Mouse (Mus musculus): ENCODE data around the gene Mrpl12. TPM values are rescaled to one million over a fixed set of nuclear protein-coding genes. Genes with fewer than 3 reads are reported as not detected.
"Not testable (repeated sequence)": the region's sequence is repeated elsewhere in the genome, so short reads cannot be mapped to it uniquely, and the experiment has no call there.

Mrpl12 gene
- polyA plus RNA-seq, 1 experiment from 2014 or later, result 176 TPM

- Histone ChIP-seq H3K27ac (ENCODE audit: low read length) (no peak overlapping the region), H3K4me2 (replicated peaks; ENCODE audit: low read depth, low read length) (no peak overlapping the region), H3K27me3 (ENCODE audit: insufficient read depth, low read length) (no peaks in the 10 kb centered on the region), H3K9ac (replicated peaks; ENCODE audit: low read length) (no peak overlapping the region), H3K4me3 (ENCODE audit: low read length) (no peak overlapping the region), H3K9me3 (ENCODE audit: low read length) (no peaks in the 10 kb centered on the region), H3K4me1 (ENCODE audit: insufficient read depth, low read length) (peaks cover 5% of the 10 kb centered on the region; the same call in 1 of the 2 replicates), H3K36me3 (ENCODE audit: insufficient read depth, low read length) (peaks cover 17% of the 10 kb centered on the region)
- WGBS, result 79% methylated on average over 4 of the region's 4 CpGs
- no peak for ATAC-seq (ENCODE audit: low FRiP score, low TSS enrichment)
These were observed 17.3 kb downstream of the Mrpl12 start for GRCm38 (mm10) chr11:120501701-120502100.

DNA sequence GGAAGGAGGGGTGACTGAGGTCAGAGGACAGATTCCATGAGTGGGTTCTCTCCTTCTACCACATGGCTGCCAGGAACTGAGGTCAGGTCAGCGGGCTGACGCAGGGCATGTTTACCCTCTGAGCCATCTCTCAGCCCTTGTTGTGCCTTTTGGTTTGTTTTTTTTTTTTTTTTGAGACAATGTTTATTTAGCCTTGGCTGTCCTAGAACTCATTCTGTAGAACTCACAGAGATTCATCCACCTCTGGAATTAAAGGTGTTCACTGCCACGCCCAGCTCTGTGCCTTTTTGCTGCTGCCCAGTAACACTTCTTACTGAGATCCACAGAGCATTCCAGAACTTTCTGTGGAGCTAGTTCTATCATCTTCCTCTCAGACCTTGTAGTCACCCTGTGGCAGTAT, 21.2 kb downstream of the Mrpl12 start:
- Histone ChIP-seq H3K27me3 (ENCODE audit: insufficient read depth, low read length) (no peaks in the 10 kb centered on the region), H3K4me1 (ENCODE audit: insufficient read depth, low read length) (peaks cover 6% of the 10 kb centered on the region; the same call in 1 of the 2 replicates)
- 83% methylated on average over 3 of the region's 3 CpGs for WGBS

DNA sequence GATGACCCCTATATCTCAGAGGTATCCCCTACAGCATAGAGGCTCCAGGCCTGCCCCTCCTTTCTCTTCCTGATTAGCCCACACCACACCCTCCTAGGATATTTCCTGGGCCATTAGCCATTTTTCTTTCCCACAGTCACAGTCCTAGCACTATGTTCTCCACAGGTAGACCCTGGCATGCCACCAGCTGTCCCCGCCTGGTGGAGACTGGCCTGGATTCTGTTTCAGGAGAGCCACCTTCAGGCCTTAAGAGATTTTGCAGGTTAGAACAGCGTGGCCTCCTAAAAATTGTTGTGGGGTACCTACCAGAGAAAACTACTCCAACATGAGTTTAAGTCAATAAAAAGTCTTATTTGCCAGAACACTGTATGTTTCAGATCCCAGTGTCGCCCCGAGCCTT, 22.5 kb downstream of the Mrpl12 start:
- 60% methylated on average over 4 of the region's 4 CpGs for WGBS
- H3K4me3 ChIP-seq (ENCODE audit: low read length), result no peak overlapping the region
- no peaks in the 10 kb centered on the region for H3K9me3 ChIP-seq (ENCODE audit: low read length)
- H3K27me3 ChIP-seq (ENCODE audit: insufficient read depth, low read length), result no peaks in the 10 kb centered on the region
- ATAC-seq (ENCODE audit: low FRiP score, low TSS enrichment), result peak; percentile 74
- H3K27ac ChIP-seq (ENCODE audit: low read length), result no peak overlapping the region
- H3K36me3 ChIP-seq (ENCODE audit: insufficient read depth, low read length), result no peaks in the 10 kb centered on the region
- no peak overlapping the region for H3K4me2 ChIP-seq (replicated peaks; ENCODE audit: low read depth, low read length)
- peaks cover 8% of the 10 kb centered on the region; the same call in 1 of the 2 replicates for H3K4me1 ChIP-seq (ENCODE audit: insufficient read depth, low read length)
- H3K9ac ChIP-seq (replicated peaks; ENCODE audit: low read length), result no peak overlapping the region

More for the DNA sequence above, 21.2 kb downstream of the Mrpl12 start:
- Histone ChIP-seq H3K36me3 (ENCODE audit: insufficient read depth, low read length) (no peaks in the 10 kb centered on the region), H3K9ac (replicated peaks; ENCODE audit: low read length) (no peak overlapping the region), H3K9me3 (ENCODE audit: low read length) (no peaks in the 10 kb centered on the region), H3K4me3 (ENCODE audit: low read length) (no peak overlapping the region), H3K27ac (ENCODE audit: low read length) (no peak overlapping the region), H3K4me2 (replicated peaks; ENCODE audit: low read depth, low read length) (no peak overlapping the region)
- no peak for ATAC-seq (ENCODE audit: low FRiP score, low TSS enrichment)

DNA sequence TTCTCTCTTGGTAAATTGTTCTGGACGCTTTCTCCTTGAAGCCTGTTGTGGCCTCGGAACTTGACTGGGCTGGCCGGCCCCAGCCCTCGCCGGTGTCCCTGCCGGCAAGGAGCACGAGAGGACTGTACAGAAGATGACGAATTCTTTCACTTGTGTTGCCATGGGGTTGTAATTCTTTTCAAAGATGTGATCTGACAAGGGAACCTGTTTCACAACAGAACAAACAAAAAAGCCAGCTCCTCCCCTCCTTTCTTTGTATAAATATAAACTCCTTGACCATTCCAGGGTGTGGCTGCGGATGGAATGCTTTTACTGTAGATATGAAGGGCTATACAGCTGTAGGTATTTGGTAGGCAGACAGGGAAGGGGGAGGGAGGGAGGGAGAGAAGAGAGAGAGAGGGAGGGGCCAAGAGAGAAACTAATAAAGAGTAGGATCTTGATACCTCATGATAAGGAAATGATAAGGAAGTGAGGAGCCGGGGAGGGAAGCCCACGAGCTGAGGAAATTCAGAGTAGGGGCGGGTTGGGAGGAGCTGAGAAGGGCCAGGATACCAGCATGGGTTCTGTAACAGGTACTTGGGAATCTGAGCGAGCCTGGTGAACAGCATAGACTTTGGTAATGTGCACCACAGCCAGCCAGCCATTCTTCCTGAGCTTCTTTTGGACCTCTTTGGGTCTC, 23.3 kb downstream of the Mrpl12 start:
- Histone ChIP-seq H3K9ac (replicated peaks; ENCODE audit: low read length) (no peak overlapping the region), H3K4me2 (replicated peaks; ENCODE audit: low read depth, low read length) (no peak overlapping the region), H3K9me3 (ENCODE audit: low read length) (no peaks in the 10 kb centered on the region), H3K27ac (ENCODE audit: low read length) (peak overlapping the region; percentile 5; the same call in 1 of the 2 replicates), H3K36me3 (ENCODE audit: insufficient read depth, low read length) (no peaks in the 10 kb centered on the region), H3K4me3 (ENCODE audit: low read length) (no peak overlapping the region), H3K4me1 (ENCODE audit: insufficient read depth, low read length) (peaks cover 10% of the 10 kb centered on the region; the same call in 1 of the 2 replicates), H3K27me3 (ENCODE audit: insufficient read depth, low read length) (no peaks in the 10 kb centered on the region)
- WGBS, result 67% methylated on average over 13 of the region's 13 CpGs
- no peak for ATAC-seq (ENCODE audit: low FRiP score, low TSS enrichment)

GRCm38 (mm10) chr11:120508290-120508870, 24.0 kb downstream of the Mrpl12 start:
- no peak for ATAC-seq (ENCODE audit: low FRiP score, low TSS enrichment)
- H3K27me3 ChIP-seq (ENCODE audit: insufficient read depth, low read length), result no peaks in the 10 kb centered on the region
- H3K9ac ChIP-seq (replicated peaks; ENCODE audit: low read length), result no peak overlapping the region
- H3K4me3 ChIP-seq (ENCODE audit: low read length), result no peak overlapping the region
- H3K4me1 ChIP-seq (ENCODE audit: insufficient read depth, low read length), result peaks cover 16% of the 10 kb centered on the region; the same call in 1 of the 2 replicates
- no peaks in the 10 kb centered on the region for H3K36me3 ChIP-seq (ENCODE audit: insufficient read depth, low read length)
- H3K27ac ChIP-seq (ENCODE audit: low read length), result no peak overlapping the region
- no peak overlapping the region for H3K4me2 ChIP-seq (replicated peaks; ENCODE audit: low read depth, low read length)
- no peaks in the 10 kb centered on the region for H3K9me3 ChIP-seq (ENCODE audit: low read length)
- 82% methylated on average over 9 of the region's 9 CpGs for WGBS

DNA sequence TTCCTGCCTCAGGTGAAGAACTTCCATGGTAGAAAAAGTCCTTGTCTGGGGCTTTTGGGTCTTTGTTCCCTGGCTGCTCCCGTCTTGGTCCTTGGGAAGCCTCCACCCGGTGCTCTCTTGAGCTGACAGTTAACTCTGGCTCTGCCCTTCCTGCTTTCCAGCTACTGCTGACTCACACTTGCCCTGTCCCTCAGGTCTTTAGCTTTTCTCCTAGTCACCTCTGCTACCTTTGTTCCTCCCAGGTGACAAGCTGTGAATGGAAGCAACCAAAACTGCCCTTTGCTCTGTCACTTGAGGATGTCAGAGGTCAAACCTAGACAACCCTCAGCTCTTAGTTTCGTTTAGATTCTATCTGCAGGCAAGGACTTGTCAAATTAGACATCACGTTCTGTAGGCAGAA, 25.5 kb downstream of the Mrpl12 start:
- Histone ChIP-seq H3K9me3 (ENCODE audit: low read length) (no peaks in the 10 kb centered on the region), H3K27ac (ENCODE audit: low read length) (no peak overlapping the region), H3K4me1 (ENCODE audit: insufficient read depth, low read length) (peaks cover 16% of the 10 kb centered on the region; the same call in 1 of the 2 replicates), H3K4me2 (replicated peaks; ENCODE audit: low read depth, low read length) (peak overlapping the region; percentile 51; the same call in 1 of the 2 replicates), H3K9ac (replicated peaks; ENCODE audit: low read length) (no peak overlapping the region), H3K27me3 (ENCODE audit: insufficient read depth, low read length) (no peaks in the 10 kb centered on the region), H3K4me3 (ENCODE audit: low read length) (no peak overlapping the region; the same call in 1 of the 2 replicates), H3K36me3 (ENCODE audit: insufficient read depth, low read length) (no peaks in the 10 kb centered on the region)
- no peak for ATAC-seq (ENCODE audit: low FRiP score, low TSS enrichment)
- WGBS, result 49% methylated on average over 4 of the region's 4 CpGs

DNA sequence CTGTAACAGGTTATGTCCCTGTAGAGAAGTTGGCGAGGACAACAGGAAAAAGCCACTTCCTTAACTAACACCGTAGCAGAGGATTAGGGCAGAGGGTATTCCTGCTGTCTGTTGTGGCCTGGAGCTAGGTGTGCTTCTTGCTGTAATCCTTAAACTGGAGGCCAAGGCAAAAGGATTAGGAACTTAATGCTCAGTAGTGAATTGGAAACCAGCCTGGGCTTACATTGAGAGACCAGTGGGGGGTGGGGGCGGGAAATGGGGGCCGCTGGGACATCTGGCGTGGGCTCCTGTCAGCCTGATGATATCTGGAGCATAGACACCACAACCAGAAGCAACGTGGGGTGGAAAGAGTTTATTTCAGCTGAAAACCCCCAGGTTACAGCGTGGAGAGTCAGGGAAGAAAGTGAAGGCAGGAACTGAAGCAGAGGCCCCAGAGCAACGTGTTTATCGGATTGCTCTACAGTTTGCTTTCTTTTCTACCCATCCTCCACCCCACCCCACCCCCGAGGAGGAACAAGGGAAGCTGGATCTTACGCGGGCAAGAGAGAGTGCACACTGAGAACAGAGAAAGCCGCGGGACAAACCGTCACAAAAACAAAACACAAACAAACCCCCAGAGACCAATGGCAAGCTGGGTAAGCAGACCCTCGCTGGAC, 26.1 kb downstream of the Mrpl12 start:
- no peaks in the 10 kb centered on the region for H3K9me3 ChIP-seq (ENCODE audit: low read length)
- H3K9ac ChIP-seq (replicated peaks; ENCODE audit: low read length), result peak overlapping the region; percentile 59
- no peaks in the 10 kb centered on the region for H3K27me3 ChIP-seq (ENCODE audit: insufficient read depth, low read length)
- H3K4me1 ChIP-seq (ENCODE audit: insufficient read depth, low read length), result peaks cover 16% of the 10 kb centered on the region; the same call in 1 of the 2 replicates
- peak overlapping the region; percentile 51 for H3K4me2 ChIP-seq (replicated peaks; ENCODE audit: low read depth, low read length)
- H3K4me3 ChIP-seq (ENCODE audit: low read length), result peak overlapping the region; percentile 26
- 10% methylated on average over 16 of the region's 16 CpGs for WGBS
- H3K27ac ChIP-seq (ENCODE audit: low read length), result peak overlapping the region; percentile 47
- H3K36me3 ChIP-seq (ENCODE audit: insufficient read depth, low read length), result no peaks in the 10 kb centered on the region
- no peak for ATAC-seq (ENCODE audit: low FRiP score, low TSS enrichment)

DNA sequence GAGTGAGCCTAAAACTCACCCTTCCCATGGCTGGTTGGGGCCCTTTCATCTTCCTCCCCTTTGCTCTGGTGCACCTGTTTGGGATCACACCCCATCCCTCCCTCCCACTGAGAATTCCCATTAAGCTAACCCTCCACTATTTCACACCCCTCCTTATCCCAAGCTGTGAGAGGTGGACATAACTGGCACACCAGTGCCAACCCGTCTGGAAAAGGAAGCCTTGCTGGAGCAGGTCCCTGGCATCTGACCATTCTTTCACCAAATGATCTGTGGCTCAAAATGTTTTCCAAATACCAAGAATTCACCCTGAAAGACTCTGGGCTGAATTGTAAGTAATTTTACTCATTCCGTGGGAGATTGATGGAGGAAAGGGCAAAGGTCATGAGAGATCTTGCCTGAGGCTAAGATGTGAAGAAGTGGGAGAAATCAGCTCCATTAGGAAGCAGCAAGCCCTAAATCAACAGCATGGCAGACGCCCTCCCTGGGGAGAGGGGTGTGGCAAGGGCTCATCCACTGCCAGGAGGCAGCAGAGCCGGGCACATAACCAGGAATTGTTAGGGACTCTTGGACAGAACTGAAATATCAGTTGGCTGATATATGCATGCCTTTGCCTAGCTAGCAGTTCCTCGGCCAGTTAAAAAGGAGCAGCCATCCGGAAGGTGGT, 28.5 kb downstream of the Mrpl12 start:
- Histone ChIP-seq H3K4me1 (ENCODE audit: insufficient read depth, low read length) (peaks cover 18% of the 10 kb centered on the region; the same call in 1 of the 2 replicates), H3K27me3 (ENCODE audit: insufficient read depth, low read length) (no peaks in the 10 kb centered on the region), H3K27ac (ENCODE audit: low read length) (no peak overlapping the region), H3K36me3 (ENCODE audit: insufficient read depth, low read length) (no peaks in the 10 kb centered on the region), H3K4me3 (ENCODE audit: low read length) (no peak overlapping the region), H3K9ac (replicated peaks; ENCODE audit: low read length) (no peak overlapping the region), H3K4me2 (replicated peaks; ENCODE audit: low read depth, low read length) (no peak overlapping the region), H3K9me3 (ENCODE audit: low read length) (no peaks in the 10 kb centered on the region)
- ATAC-seq (ENCODE audit: low FRiP score, low TSS enrichment), result no peak
- WGBS, result 24% methylated on average over 6 of the region's 6 CpGs

DNA sequence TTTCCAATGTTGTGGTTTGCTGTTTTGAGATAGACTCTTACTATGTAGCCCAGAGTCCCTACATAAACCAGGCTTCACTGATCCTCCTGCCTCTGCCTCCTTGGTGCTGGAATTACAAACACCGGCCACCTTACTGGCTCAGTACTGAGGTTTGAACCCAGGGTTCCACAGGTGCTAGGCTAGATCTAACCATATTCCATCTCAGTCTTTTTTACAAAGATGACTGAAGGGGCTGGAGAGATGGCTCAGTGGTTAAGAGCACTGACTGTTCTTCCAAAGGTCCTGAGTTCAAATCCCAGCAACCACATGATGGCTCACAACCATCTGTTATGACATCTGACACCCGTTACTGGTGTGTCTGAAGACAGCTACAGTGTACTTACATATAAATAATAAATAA, 29.8 kb downstream of the Mrpl12 start:
- H3K9me3 ChIP-seq (ENCODE audit: low read length); ATAC-seq (ENCODE audit: low FRiP score, low TSS enrichment); H3K36me3 ChIP-seq (ENCODE audit: insufficient read depth, low read length); H3K4me3 ChIP-seq (ENCODE audit: low read length); H3K9ac ChIP-seq (replicated peaks; ENCODE audit: low read length); H3K27me3 ChIP-seq (ENCODE audit: insufficient read depth, low read length); H3K4me2 ChIP-seq (replicated peaks; ENCODE audit: low read depth, low read length); H3K27ac ChIP-seq (ENCODE audit: low read length): not testable (repeated sequence)
- WGBS, result 83% methylated on average over 2 of the region's 2 CpGs
- H3K4me1 ChIP-seq (ENCODE audit: insufficient read depth, low read length), result peaks cover 18% of the 10 kb centered on the region; the same call in 1 of the 2 replicates

Data from kidney, embryonic 16.5 days (tissue).